Mouse (Mus musculus): ENCODE results near the gene Timm9.
"Not testable (repeated sequence)": the region's sequence is repeated elsewhere in the genome, so short reads cannot be mapped to it uniquely, and the experiment has no call there.

The Timm9 gene

GRCm38 (mm10) chr12:71104275-71104674 is 32.2 kb downstream of the Timm9 start:
- not testable (repeated sequence) for DNase-seq

GRCm38 (mm10) chr12:71086331-71086730 is 50.2 kb downstream of the Timm9 start:
- no peak for DNase-seq
